Mouse (Mus musculus): Measurements from ENCODE around the gene Itpr3. TPM values are rescaled to one million over a fixed set of nuclear protein-coding genes. Genes with fewer than 3 reads are reported as not detected.

Itpr3 gene
- polyA plus RNA-seq, 1 experiment from 2014 or later: 1.5 TPM

DNA sequence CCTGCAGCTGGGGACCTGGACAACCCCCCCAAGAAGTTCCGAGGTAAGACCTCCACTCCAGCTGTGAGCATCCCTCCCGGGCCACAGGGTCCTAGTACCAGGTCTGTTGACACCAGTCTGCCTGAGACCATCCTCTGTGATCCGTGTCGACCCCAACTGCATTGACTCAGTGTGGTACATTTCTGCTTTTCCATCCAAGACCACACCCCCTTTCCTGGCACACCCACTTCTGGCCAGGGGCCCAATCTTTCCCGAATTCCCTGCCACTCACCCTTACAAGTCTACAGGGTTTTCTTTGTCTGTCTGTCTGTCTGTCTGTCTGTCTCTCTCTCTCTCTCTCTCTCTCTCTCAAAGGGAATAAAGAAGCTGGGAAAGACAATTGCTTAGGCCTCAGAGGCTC, 16.0 kb downstream of the Itpr3 start:
- peaks cover 7% of the 10 kb centered on the region for H3K36me3 ChIP-seq
- no peak for ATAC-seq (ENCODE audit: extremely low read depth, insufficient number of reproducible peaks, low FRiP score, low TSS enrichment)
- no peak overlapping the region for H3K9ac ChIP-seq
- H3K9me3 ChIP-seq: peaks cover 6% of the 10 kb centered on the region; the same call in 1 of the 2 replicates
- H3K4me1 ChIP-seq: peaks cover 22% of the 10 kb centered on the region
- no peak overlapping the region for H3K4me2 ChIP-seq
- no peak overlapping the region for H3K4me3 ChIP-seq
- no peaks in the 10 kb centered on the region for H3K27me3 ChIP-seq (replicated peaks)
- H3K27ac ChIP-seq (replicated peaks): no peak overlapping the region
- WGBS: 72% methylated on average over 5 of the region's 5 CpGs

DNA sequence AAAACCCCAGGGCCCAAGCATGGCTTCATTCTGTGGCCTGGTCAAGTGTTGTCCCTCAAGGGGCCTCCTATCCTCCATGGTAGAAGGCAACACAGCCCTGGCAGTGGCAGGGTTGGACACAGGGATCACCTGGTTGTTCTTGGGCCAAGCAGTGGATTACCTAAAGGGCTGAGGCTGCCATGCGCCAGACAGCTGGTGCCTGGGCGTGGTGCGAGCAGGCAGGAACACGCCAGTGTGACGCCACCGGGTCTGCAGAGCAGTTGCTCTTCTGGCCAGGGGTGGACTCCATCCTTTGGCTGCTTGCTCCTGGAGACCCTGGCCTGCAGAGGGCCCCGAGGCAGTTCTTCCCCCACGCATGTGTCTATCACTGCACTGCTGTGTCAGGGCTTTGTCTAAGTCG, 16.7 kb downstream of the Itpr3 start:
- no peak overlapping the region for H3K27ac ChIP-seq (replicated peaks)
- peaks cover 22% of the 10 kb centered on the region for H3K4me1 ChIP-seq
- peaks cover 6% of the 10 kb centered on the region; the same call in 1 of the 2 replicates for H3K9me3 ChIP-seq
- no peak overlapping the region for H3K4me2 ChIP-seq
- H3K36me3 ChIP-seq: peaks cover 7% of the 10 kb centered on the region
- no peak overlapping the region for H3K4me3 ChIP-seq
- 73% methylated on average over 9 of the region's 9 CpGs for WGBS
- no peaks in the 10 kb centered on the region for H3K27me3 ChIP-seq (replicated peaks)
- no peak overlapping the region for H3K9ac ChIP-seq
- no peak for ATAC-seq (ENCODE audit: extremely low read depth, insufficient number of reproducible peaks, low FRiP score, low TSS enrichment)

GRCm38 (mm10) chr17:27074236-27074635, 17.1 kb downstream of the Itpr3 start:
- 56% methylated on average over 6 of the region's 6 CpGs for WGBS
- Histone ChIP-seq H3K4me3 (no peak overlapping the region), H3K9me3 (peaks cover 6% of the 10 kb centered on the region; the same call in 1 of the 2 replicates), H3K4me2 (no peak overlapping the region), H3K9ac (no peak overlapping the region), H3K27me3 (replicated peaks) (no peaks in the 10 kb centered on the region), H3K27ac (replicated peaks) (no peak overlapping the region), H3K36me3 (peaks cover 7% of the 10 kb centered on the region), H3K4me1 (peaks cover 21% of the 10 kb centered on the region)
- no peak for ATAC-seq (ENCODE audit: extremely low read depth, insufficient number of reproducible peaks, low FRiP score, low TSS enrichment)

DNA sequence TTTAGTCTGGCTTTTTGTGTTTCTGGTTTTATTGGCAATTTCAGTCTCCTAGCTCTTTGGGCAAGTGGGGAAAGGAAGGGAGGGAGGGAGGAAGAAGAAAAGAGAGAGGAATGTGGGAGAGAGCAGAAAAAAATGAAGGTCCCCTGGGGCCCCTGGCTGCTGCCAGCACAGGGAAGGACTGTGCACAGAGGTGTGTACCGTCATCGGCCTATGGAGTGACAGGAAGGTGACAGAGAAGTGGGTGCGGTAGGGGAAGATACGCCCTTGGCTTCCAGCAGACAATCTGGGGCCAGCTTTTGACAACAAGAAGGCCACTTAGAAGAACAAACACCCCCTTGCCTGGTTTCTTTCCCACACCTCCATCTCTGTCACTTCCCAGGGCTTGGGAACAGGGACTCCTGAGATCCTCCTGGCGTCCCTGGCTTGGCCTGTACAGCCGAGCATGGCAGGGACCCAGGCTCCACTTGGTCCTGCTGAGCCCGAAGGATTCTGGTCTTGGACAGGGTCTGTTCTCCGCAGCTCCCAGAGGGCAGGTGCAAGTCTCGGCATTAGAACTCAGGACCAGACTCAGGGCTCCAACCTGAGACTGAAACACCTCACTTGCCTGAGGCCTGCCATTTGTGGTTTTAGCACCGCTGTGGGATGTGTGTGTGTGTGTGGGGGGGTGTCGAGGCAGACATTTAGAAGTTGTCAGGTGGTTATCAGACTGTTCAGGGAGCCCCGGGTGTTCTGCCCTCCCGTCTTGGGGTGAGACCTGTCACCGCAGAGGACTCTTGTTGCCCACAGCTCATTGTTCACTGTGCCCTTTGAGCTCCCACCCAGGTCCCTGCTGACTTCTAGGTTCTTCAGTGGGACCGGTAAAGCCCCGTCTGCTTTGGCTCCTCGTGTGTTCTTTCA, 18.0 kb downstream of the Itpr3 start:
- no peak overlapping the region for H3K27ac ChIP-seq (replicated peaks)
- ATAC-seq (ENCODE audit: extremely low read depth, insufficient number of reproducible peaks, low FRiP score, low TSS enrichment): no peak
- no peaks in the 10 kb centered on the region for H3K27me3 ChIP-seq (replicated peaks)
- peaks cover 6% of the 10 kb centered on the region; the same call in 1 of the 2 replicates for H3K9me3 ChIP-seq
- 60% methylated on average over 17 of the region's 17 CpGs for WGBS
- H3K9ac ChIP-seq: no peak overlapping the region
- H3K36me3 ChIP-seq: peaks cover 7% of the 10 kb centered on the region
- no peak overlapping the region for H3K4me3 ChIP-seq
- H3K4me2 ChIP-seq: no peak overlapping the region
- H3K4me1 ChIP-seq: peaks cover 21% of the 10 kb centered on the region

- Histone ChIP-seq H3K27ac (replicated peaks) (no peak overlapping the region), H3K36me3 (peaks cover 7% of the 10 kb centered on the region), H3K4me2 (no peak overlapping the region), H3K27me3 (replicated peaks) (no peaks in the 10 kb centered on the region), H3K9me3 (peaks cover 6% of the 10 kb centered on the region; the same call in 1 of the 2 replicates), H3K4me1 (peaks cover 30% of the 10 kb centered on the region), H3K9ac (no peak overlapping the region), H3K4me3 (no peak overlapping the region)
- 90% methylated on average over 7 of the region's 7 CpGs for WGBS
- ATAC-seq (ENCODE audit: extremely low read depth, insufficient number of reproducible peaks, low FRiP score, low TSS enrichment): no peak
Observed at GRCm38 (mm10) chr17:27077133-27077532, 20.0 kb downstream of the Itpr3 start.

- peaks cover 35% of the 10 kb centered on the region for H3K4me1 ChIP-seq
- H3K27me3 ChIP-seq (replicated peaks): no peaks in the 10 kb centered on the region
- 79% methylated on average over 6 of the region's 6 CpGs for WGBS
- no peak overlapping the region for H3K4me3 ChIP-seq
- H3K9ac ChIP-seq: no peak overlapping the region
- H3K9me3 ChIP-seq: peaks cover 6% of the 10 kb centered on the region; the same call in 1 of the 2 replicates
- H3K27ac ChIP-seq (replicated peaks): no peak overlapping the region
- H3K4me2 ChIP-seq: no peak overlapping the region
- ATAC-seq (ENCODE audit: extremely low read depth, insufficient number of reproducible peaks, low FRiP score, low TSS enrichment): no peak
- peaks cover 7% of the 10 kb centered on the region for H3K36me3 ChIP-seq
Observed at GRCm38 (mm10) chr17:27077920-27078319, 20.8 kb downstream of the Itpr3 start.

- H3K27ac ChIP-seq (replicated peaks): no peak overlapping the region
- peaks cover 41% of the 10 kb centered on the region for H3K4me1 ChIP-seq
- 72% methylated on average over 6 of the region's 6 CpGs for WGBS
- no peaks in the 10 kb centered on the region for H3K27me3 ChIP-seq (replicated peaks)
- no peak overlapping the region for H3K4me3 ChIP-seq
- H3K9ac ChIP-seq: no peak overlapping the region
- H3K4me2 ChIP-seq: no peak overlapping the region
- peaks cover 6% of the 10 kb centered on the region; the same call in 1 of the 2 replicates for H3K9me3 ChIP-seq
- ATAC-seq (ENCODE audit: extremely low read depth, insufficient number of reproducible peaks, low FRiP score, low TSS enrichment): no peak
- H3K36me3 ChIP-seq: peaks cover 7% of the 10 kb centered on the region
Observed at GRCm38 (mm10) chr17:27078499-27078898, 21.4 kb downstream of the Itpr3 start.

DNA sequence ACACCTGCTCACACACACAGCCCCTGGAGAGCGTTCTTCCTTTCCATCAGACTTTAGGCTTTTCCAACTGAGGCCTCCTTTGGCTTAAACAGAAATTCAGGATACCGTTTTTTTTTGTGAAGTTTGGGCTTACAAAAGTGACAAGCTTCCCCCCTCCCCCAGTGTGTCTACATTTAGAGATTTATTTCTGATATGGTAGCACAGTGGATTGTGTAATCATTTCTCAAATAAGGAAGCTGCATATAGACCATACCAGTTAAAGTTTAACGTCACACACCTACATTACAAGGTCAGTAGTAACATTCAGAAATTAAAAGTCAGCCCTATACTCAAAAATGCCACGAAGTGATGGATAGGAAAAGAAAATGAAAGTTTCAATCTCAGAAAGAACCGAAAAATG, 24.8 kb downstream of the Itpr3 start:
- 71% methylated on average over 5 of the region's 5 CpGs for WGBS

GRCm38 (mm10) chr17:27082796-27083195, 25.7 kb downstream of the Itpr3 start:
- Histone ChIP-seq H3K36me3 (peaks cover 2% of the 10 kb centered on the region), H3K27ac (replicated peaks) (no peak overlapping the region), H3K4me3 (no peak overlapping the region), H3K9ac (no peak overlapping the region), H3K4me2 (no peak overlapping the region), H3K27me3 (replicated peaks) (no peaks in the 10 kb centered on the region), H3K9me3 (peaks cover 3% of the 10 kb centered on the region; the same call in 1 of the 2 replicates), H3K4me1 (peaks cover 34% of the 10 kb centered on the region)
- ATAC-seq (ENCODE audit: extremely low read depth, insufficient number of reproducible peaks, low FRiP score, low TSS enrichment): no peak
- 36% methylated on average over 8 of the region's 8 CpGs for WGBS

More for the DNA sequence above, 24.8 kb downstream of the Itpr3 start:
- Histone ChIP-seq H3K4me2 (no peak overlapping the region), H3K4me1 (peaks cover 34% of the 10 kb centered on the region), H3K27ac (replicated peaks) (no peak overlapping the region), H3K36me3 (peaks cover 7% of the 10 kb centered on the region), H3K9me3 (peaks cover 6% of the 10 kb centered on the region; the same call in 1 of the 2 replicates), H3K27me3 (replicated peaks) (no peaks in the 10 kb centered on the region), H3K4me3 (no peak overlapping the region), H3K9ac (0 out of 2 replicates have a peak overlapping the region, but pooled peaks have one; percentile 10)
- no peak for ATAC-seq (ENCODE audit: extremely low read depth, insufficient number of reproducible peaks, low FRiP score, low TSS enrichment)

DNA sequence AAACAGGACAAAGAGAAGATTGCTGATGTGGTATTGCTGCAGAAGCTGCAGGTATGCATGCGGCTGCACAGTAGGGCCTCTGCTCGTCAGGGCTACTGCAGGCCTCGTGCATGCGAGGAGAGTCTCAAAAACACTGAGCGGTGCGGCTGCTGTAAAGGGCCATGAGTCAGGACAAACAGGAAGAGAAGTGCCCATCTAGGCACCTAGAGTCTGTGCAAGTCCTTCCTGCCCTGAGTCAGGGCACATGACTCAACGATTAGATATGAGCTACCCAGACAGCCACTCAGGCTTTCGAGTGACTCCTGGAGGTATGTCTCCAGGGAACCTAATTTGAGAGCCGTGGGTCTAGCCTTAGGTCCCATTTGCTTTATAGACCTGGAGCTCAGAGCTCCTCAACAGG, 26.5 kb downstream of the Itpr3 start:
- 37% methylated on average over 9 of the region's 9 CpGs for WGBS
- Histone ChIP-seq H3K4me2 (no peak overlapping the region), H3K9ac (0 out of 2 replicates have a peak overlapping the region, but pooled peaks have one; percentile 2), H3K4me3 (no peak overlapping the region), H3K27me3 (replicated peaks) (no peaks in the 10 kb centered on the region), H3K27ac (replicated peaks) (peak overlapping the region; percentile 6; the same call in 1 of the 2 replicates), H3K36me3 (no peaks in the 10 kb centered on the region), H3K9me3 (no peaks in the 10 kb centered on the region), H3K4me1 (peaks cover 34% of the 10 kb centered on the region)
- ATAC-seq (ENCODE audit: extremely low read depth, insufficient number of reproducible peaks, low FRiP score, low TSS enrichment): no peak

DNA sequence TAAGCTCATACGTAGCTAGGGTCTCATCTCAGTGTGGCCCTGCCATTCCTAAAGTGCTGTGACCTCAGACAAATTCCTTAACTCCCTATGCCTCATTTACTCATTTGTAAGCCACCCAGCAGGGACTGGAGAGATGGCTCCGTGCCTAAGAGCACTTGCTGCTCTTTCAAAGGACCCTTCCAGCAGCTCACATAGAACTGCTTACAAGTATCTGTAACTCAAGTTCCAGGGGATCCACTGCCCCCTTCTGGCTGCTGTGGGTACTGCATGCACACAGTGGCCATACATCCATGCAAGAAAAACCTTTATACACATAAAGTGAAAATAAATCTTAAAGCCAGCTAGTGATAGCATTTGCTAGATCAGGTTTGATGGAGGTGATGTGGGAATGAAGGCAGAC, 28.6 kb downstream of the Itpr3 start:
- no peak overlapping the region for H3K4me2 ChIP-seq
- H3K9me3 ChIP-seq: no peaks in the 10 kb centered on the region
- no peak overlapping the region for H3K9ac ChIP-seq
- 0 out of 2 replicates have a peak, but pooled peaks cover 3% of the 10 kb centered on the region for H3K36me3 ChIP-seq
- H3K4me3 ChIP-seq: no peak overlapping the region
- H3K4me1 ChIP-seq: peaks cover 23% of the 10 kb centered on the region
- ATAC-seq (ENCODE audit: extremely low read depth, insufficient number of reproducible peaks, low FRiP score, low TSS enrichment): no peak
- WGBS: 75% methylated on average over 2 of the region's 2 CpGs
- H3K27me3 ChIP-seq (replicated peaks): no peaks in the 10 kb centered on the region
- H3K27ac ChIP-seq (replicated peaks): no peak overlapping the region

All from heart, embryonic 13.5 days (tissue).